Mouse (Mus musculus) gastrocnemius, adult 8-10 months (tissue): ENCODE measurements around the gene Zfp955a. TPM values are rescaled to one million over a fixed set of nuclear protein-coding genes. Genes with fewer than 3 reads are reported as not detected.
"Not testable (repeated sequence)": the region's sequence is repeated elsewhere in the genome, so short reads cannot be mapped to it uniquely, and the experiment has no call there.

Experiments
- DNase-seq, 2 experiments: peaks; one replicate each; pipeline ENCODE4 v3.0.0; 2022; ENCODE audit warnings: low spot score in 2 of 2
- total RNA-seq, 4 experiments: library from RNA; stranded (reverse); gene quantifications; 2 replicates each; pipeline ENCODE4 v1.2.4; 2022

The Zfp955a gene
- total RNA-seq: 1 to 10 TPM; 4.1 to 5.8 (median 5.4) TPM

GRCm38 (mm10) chr17:33254530-33255318 lies at the start of gene Zfp955a:
Gene Zfp955a, minus strand, starts transcription at chr17:33255145.
- DNase-seq: not testable (repeated sequence)

DNA sequence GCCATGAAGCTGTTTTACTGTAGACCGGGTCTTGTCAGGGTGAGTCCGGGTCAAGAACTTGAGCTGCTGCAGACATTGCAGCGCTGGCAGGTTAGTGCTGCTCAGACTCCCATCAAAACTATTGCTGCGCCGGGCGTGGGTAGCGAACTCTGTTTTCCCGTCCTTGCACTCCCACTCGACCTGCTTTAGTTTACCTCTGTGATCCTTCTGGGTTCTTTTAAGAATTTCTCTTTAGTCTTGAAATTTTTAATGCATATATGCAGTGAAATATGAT lies 34.9 kb upstream of the Zfp955a start:
- not testable (repeated sequence) for DNase-seq

DNA sequence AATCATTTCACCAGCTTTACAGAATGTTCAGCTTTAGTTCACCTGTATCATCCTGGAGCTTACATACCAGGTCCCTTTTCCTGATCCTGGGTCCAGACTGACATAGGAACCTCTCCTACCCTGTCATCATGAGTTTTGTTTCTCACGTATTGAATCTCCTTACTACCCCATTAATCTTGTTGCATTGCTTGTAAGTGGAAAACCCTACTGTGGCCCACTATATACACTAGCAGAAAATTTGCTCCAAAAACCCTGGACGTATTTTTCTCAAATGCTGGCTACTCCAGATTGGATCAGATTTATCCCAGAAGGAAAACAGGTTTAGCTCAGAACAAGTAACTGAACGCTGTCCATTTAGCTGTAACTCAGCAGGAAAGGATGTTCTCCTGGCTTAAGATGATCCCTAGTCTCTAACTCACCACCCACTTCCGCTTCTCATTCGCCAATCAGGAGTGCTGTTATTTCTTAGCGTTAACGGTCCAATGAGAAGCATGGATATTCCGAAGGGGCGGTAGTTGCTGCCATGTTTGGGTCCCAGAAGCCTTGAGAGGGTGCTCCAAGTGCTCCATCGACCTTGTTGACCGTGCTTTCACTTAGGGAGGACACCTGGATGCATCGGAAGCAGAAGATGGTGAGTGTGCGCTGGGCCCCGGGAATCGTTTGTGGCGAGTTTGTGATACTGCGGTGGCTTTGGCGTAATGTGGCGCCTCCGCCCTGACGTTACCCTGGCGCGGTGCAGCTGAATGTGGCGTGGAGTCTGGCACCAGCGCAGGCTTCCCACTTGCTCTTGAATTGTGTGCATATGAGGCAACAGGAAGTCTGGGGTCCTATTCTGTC lies 34.3 kb upstream of the Zfp955a start, which contains the start of gene Zfp955b:
Zfp955b (plus strand) TSS at position 506 of the 837 bp plus-strand sequence.
- DNase-seq: not testable (repeated sequence)

DNA sequence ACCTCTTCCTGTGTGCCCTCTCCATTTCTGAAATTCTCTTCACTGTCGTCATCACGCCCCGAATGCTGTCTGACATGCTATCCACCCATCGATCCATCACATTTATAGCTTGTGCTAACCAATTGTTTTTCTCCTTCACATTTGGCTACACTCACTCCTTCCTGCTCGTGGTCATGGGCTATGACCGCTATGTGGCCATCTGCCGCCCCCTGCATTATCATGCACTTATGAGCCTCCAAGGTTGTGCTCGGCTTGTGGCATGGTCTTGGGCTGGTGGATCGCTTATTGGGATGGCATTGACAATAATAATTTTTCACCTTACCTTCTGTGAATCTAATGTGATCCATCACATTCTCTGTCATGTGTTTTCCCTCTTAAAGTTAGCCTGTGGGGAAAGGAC lies 14.0 kb upstream of the Zfp955a start:
- DNase-seq: no peak

- DNase-seq: no peak
These were observed 9.4 kb upstream of the Zfp955a start, which contains the start of gene Olfr63 for GRCm38 (mm10) chr17:33264376-33264775. Gene Olfr63, plus strand, starts transcription at chr17:33264676.

- not testable (repeated sequence) for DNase-seq
These were observed 343 bp upstream of the Zfp955a start for GRCm38 (mm10) chr17:33255319-33255657.

GRCm38 (mm10) chr17:33236646-33237045 lies 18.3 kb downstream of the Zfp955a start:
- DNase-seq: not testable (repeated sequence)

DNA sequence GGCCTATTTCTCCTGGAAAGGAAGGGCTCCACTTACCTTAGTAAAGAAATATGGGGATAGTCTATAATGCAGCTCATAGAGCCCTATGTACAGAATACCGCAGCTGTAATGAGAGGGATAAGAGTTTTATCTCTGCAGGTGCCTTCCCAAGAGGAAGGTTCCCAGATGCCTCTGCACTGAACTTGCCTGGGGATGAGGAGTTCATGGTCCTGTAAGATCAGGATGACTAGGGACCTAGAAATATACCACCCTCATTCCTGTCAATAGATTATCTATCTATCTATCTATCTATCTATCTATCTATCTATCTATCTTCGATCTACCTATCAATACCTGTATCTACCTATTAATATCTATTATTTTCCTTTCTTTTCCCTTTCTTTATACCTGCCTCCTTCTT lies 33.4 kb downstream of the Zfp955a start, which contains the start of gene Olfr1564:
Olfr1564 (minus strand) TSS at position 101 of the 400 bp plus-strand sequence.
- DNase-seq: no peak

- DNase-seq: not testable (repeated sequence)
These were observed 63.9 kb downstream of the Zfp955a start, which contains the start of gene Olfr239 for GRCm38 (mm10) chr17:33191002-33191401. Gene Olfr239, plus strand, starts transcription at chr17:33191302.

Other genes with a start within 250 kb of the Zfp955a start
- 1 to 10 TPM; 1.8 to 4.8 (median 4.4) TPM for gene Zfp763, start 221.7 kb downstream of the Zfp955a start, total RNA-seq
- not detected for gene 4921501E09Rik, start 187.1 kb downstream of the Zfp955a start, total RNA-seq
- 1 to 10 TPM; 3.9 to 5.1 (median 4.5) TPM for gene Zfp563, start 165.8 kb downstream of the Zfp955a start, total RNA-seq
- under 1 TPM; 0.17 to 0.62 (median 0.27) TPM for gene Morc2b, start 115.5 kb downstream of the Zfp955a start, total RNA-seq
- gene Olfr55, start 86.7 kb downstream of the Zfp955a start, total RNA-seq: not detected
- not detected for gene Olfr239, start 63.8 kb downstream of the Zfp955a start, total RNA-seq
- gene Olfr1564, start 33.5 kb downstream of the Zfp955a start, total RNA-seq: under 1 TPM; 0.27 to 0.46 (median 0.38) TPM
- gene Olfr63, start 9.5 kb upstream of the Zfp955a start, total RNA-seq: not detected
- gene Zfp955b, start 34.4 kb upstream of the Zfp955a start, total RNA-seq: 10 to 100 TPM in 2 of 4 experiments, 1 to 10 TPM in 2; 8.8 to 12.0 (median 10.2) TPM
- gene Zfp81, start 103.7 kb upstream of the Zfp955a start, total RNA-seq: 1 to 10 TPM; 2.6 to 4.8 (median 3.1) TPM
- gene Zfp101, start 139.5 kb upstream of the Zfp955a start, total RNA-seq: 1 to 10 TPM; 3.1 to 3.6 (median 3.4) TPM
- gene Actl9, start 177.8 kb upstream of the Zfp955a start, total RNA-seq: not detected